Mouse (Mus musculus): ENCODE data around the gene Pou4f1.
"Not testable (repeated sequence)": the region's sequence is repeated elsewhere in the genome, so short reads cannot be mapped to it uniquely, and the experiment has no call there.

The Pou4f1 gene

GRCm38 (mm10) chr14:104467966-104468622 lies at the start of gene Pou4f1:
Gene Pou4f1, minus strand, starts transcription at chr14:104467999.
- DNase-seq, result no peak

DNA sequence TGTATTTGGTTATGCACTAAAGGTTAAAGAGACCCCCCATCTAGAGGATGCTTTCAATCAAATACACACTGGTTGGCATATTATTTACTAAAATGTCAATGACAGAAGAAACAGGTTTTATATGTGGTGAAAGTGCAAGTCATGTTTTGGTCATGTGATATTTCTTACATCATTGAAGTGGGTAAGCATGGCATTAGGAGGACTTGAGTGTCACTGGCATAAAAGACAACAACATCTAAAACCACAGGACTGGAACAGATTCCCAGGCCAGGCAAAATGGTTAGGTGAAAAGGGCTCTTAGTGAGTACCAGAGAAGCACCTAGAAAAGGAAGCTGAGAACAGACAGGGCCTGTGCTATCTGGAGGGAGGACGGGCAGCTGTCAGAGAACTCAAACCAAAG lies 43.9 kb upstream of the Pou4f1 start:
- DNase-seq, result no peak

DNA sequence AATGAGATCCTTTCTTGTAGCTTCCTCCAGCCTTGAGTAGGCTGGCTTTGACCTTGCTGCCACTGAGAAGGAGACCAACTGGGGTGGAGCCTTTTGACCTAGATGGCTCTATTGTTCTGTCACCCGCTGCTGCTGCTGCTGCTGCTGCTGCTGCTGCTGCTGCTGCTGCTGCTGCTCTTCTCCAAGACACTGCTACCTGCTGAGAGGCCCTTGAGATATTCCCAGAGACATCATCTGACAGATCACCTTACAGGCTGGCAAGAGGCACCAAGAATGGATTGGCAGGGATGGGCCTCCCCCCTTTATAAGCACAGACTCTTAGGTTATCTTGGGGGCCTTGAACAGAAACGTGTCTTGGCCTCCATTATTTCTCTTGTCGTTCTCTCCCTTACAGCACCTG lies 35.0 kb upstream of the Pou4f1 start:
- not testable (repeated sequence) for DNase-seq

- no peak for DNase-seq
These were observed 12.0 kb upstream of the Pou4f1 start for GRCm38 (mm10) chr14:104479751-104480150.

- DNase-seq, result no peak
These were observed 10.8 kb upstream of the Pou4f1 start for GRCm38 (mm10) chr14:104478593-104478992.

- DNase-seq, result no peak
These were observed 9.8 kb upstream of the Pou4f1 start for GRCm38 (mm10) chr14:104477616-104478015.

- DNase-seq, result no peak
These were observed 7.6 kb upstream of the Pou4f1 start for GRCm38 (mm10) chr14:104475438-104475837.

DNA sequence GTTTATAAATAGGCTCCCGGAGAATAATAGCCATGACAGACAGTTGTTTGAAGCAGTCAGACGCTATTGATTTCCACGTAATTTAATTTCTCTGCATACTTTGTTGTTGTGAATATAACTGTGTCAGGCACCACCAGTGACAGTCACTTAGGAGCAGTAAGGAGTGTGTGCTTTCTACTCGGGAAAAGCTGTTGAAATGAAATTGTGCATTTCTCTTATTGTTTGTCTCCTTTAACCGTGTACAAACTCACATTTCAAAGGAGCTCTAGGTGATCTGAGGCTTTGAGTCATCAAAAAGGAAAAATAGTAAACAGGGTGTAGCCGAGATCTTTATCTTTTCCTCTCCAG lies 798 bp upstream of the Pou4f1 start:
- no peak for DNase-seq

DNA sequence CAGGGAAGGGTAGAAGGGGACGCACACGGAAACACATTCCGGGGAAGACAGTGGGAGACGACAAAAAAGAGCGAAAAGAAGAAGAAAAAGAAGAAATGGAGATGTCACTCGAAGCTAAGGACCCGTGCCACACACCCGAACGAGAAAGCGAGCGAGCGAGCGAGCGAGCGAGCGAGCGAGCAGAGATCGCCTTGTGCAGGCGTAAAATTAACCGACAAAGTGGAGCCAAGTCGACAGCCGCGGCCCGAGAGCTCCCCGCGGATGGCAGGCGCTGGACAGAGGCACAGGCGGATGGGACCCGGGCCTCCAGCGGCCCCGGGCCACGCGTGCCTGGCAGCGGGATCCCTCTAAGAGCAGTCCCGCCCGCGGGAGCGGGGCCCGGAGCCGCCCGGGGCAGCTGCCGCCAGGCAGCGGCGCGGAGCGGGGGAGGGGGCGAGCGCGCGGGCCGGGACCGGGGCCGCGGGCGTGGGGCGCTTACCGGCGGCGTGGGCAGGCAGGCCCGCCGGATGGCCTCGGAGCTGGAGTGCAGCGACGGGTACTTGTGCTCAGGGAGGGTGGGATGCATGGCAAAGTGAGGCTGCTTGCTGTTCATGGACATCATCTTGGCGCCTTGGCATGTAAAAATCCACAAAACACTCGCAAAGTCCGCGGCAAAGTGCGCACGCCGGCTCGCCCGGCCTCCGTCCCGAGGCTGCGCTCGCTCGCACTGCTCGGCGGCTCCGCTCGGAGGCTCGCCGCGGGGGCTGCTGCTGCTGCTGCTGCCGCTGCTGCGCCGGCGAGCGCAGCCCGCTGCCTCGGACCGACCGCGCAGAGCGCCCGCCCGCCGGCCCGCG lies 450 bp downstream of the Pou4f1 start:
- DNase-seq, result no peak

- DNase-seq, result no peak
These were observed 1.2 kb downstream of the Pou4f1 start for GRCm38 (mm10) chr14:104466557-104466956.

- no peak for DNase-seq
These were observed 2.1 kb downstream of the Pou4f1 start for GRCm38 (mm10) chr14:104465483-104466235.

DNA sequence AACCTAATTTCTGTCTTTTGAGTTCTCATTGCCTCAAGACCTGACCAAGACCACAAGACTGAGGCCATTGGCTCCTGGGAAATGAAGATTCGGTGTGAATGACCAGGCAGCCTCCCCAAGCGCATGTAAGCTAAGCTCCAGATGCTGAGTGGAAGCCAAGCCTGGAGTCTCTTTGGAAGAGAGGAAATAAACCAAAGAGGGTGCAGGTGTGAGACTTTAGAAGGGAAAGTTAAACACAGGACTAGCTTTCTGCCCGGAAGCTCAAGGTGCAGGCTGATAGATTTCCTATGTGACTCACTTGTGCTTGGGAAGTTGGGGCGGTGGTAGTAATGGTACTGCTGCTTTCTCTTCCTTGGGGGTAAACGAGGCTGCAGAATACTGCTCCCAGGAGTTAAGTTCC lies 3.0 kb downstream of the Pou4f1 start:
- DNase-seq, result no peak

GRCm38 (mm10) chr14:104463631-104464250 lies 4.1 kb downstream of the Pou4f1 start:
- DNase-seq, result no peak

DNA sequence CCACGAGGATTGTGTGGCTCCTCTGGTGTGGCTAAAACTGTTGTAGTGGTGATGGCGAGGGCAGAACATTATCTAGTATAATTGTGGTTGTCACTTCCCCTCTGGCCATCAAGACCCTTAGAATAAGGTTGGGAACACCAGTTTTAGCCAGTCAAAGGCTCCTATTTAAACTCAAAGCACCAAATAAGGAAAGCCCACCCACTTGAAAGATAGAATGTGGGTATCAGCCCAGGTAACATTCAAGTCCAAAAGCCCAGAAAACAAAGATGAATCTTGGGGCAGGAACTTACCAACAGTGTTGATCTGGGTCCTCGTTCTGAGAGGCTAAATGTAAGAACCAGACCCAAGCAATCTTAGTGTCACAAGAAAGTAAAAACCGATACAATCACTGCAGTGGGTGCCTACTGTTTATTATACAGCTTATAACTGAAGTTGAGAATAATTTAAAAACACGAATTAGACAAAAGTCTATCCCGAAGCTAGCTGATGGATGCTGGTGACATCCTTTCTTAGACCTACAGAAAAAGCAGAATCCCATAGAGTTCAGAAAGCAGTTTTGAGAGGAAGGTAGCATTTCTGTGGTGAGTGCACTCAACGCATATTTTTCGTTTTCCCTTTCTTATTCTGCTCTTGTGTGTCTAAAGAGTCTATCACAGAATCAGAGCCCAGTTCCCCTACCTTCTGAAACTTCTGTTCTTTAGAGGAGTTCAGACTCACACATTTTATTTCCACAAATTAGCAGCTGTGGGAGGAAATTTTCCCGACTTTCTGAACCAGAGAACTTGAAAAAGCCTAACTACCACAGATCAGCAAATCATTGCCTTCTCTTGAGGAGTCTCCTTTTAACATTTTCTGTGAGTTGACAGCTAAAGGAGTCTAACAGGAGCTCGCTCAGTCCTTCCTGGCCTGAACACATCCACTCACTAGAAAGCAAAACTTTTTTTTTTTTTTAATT lies 6.2 kb downstream of the Pou4f1 start:
- no peak for DNase-seq

DNA sequence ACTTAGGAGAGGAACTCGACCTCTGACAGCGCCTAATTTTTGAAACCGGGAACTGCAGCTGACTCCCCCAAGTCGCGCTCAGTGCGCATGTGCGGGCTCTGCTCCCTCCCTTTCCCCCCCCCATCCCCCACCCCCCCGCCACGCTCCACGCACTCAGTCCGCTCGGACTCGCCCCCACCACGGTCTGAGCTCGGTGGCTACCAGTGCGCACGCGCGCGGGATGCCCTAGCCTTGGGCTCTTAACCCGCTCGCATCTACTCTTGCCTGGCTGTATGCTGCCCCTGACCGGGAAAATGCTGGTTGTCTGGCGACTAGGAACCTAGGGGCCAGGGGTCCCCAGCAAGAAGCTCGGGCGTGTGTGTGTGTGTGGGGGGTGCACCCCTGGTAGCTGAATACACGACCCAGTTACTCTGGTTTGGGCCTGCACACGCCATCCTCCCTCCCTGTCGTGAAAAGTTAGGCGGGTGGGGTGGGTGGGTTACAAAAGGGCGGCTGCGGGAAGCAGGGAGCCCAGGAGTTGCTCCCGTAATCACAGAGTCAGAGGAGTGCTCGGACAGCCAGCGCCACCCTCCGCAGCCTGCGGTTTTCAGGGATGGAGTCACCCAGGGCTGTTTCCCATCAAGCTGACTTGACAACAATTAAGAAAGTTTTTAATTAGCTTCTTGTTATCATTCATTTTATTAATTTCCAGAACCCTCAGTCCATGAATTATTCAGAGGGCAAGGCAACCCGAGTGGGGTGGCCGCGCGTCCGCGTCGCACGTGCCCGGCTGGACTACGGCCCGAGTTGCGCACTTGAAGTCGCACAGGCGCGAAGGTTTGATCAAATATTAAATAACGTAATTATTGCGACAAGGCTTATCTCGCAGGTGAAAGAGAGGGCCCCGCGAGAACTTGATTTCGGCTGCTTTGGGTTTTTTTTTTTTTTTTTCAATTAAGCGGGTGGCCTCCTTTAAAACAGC lies 7.2 kb downstream of the Pou4f1 start:
- no peak for DNase-seq

DNA sequence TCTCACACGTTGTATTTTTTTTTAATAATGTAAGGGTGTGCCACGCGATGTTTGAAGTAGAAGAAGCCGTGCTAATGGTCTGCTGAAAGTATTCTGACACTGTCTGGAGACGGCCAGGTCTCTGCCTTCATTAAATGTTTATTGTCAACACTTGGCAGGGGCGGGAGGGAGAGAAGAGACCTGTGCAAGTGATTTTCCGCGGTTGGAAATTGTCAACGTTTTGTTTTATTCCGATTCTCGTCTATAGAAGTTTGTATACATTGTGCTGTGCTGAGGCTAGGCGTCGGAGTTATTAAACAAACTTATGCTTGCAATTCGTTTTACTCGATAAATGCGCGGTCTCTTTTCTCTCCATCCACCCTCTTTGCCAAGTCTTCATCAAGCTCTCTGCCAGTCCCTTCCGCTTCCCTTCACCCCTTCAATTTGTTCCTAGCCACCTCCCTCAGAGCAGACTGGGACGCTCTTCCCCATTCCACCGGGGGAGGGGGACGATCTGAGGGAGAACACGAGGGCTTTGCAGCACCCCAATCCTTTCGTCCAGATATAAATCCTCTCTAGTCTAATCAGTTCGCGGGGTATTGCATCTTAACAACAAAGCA lies 8.2 kb downstream of the Pou4f1 start:
- DNase-seq, result no peak

GRCm38 (mm10) chr14:104458728-104459512 lies 8.9 kb downstream of the Pou4f1 start:
- no peak for DNase-seq

GRCm38 (mm10) chr14:104457966-104458710 lies 9.7 kb downstream of the Pou4f1 start:
- DNase-seq, result no peak

DNA sequence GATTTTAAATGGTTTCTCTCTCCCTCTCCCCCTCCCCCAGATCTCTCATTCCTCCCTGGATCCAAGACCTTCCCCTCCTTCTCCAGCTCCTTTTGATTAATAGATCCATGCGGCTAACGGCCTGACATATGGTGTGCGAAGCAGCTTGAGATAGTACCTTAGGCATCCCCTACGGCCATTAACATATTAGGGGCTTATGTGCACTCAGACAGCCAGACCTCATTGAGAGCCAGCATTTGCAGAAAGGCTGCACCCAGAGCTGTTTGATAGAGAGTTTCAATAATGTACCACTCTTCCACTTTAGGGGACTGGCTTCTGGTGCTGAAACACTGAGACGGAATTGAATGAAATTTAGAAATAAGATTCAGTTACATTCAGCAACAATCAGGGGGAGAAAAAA lies 10.8 kb downstream of the Pou4f1 start:
- no peak for DNase-seq

Measured in kidney, adult 18-20 months (tissue).